Mouse (Mus musculus): ENCODE measurements at regions not wholly inside any gene's neighbourhood (a gene's known extent, or its start where the extent isn't known, plus 50 kb on each side); places are given as distances from the start of the nearest gene placed in this dataset.

DNA sequence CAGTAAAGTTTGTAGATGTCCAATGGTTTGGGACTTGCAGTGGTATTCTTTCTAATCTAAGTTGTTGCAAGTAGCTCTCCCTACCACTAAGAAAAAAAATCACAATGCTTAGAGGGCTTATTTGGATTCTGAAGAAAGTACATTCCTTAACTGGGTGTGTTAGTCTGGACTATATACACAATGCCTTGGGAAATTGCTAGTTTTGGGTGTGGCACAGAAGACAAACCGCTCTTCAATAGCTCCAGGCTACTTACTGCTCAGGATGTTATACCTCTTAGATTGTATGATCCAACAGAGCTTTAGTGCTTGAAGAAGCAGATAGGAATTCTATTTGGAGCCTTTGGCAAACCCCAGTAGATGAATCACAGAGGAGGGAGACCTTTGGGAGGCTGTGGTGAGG lies 369.6 kb upstream of the Slco3a1 start:
- TF ChIP-seq CTCF (IDR thresholded peaks at IDR 0.05; ENCODE audit: borderline replicate concordance, extremely low read depth, insufficient read depth, insufficient read length): no peak
- TF ChIP-seq POLR2A (IDR thresholded peaks at IDR 0.05; ENCODE audit: borderline replicate concordance, extremely low read depth, insufficient read depth, insufficient read length, poor library complexity, severe bottlenecking): no peak

Data from brain, embryonic 14.5 days (tissue).